Mouse (Mus musculus): Measurements from ENCODE around the gene Rabl3. TPM values are rescaled to one million over a fixed set of nuclear protein-coding genes. Genes with fewer than 3 reads are reported as not detected.

Gene Rabl3
- polyA plus RNA-seq, 2 experiments: 3.8 to 14.0 TPM

- TF ChIP-seq EP300 (IDR thresholded peaks at IDR 0.05; ENCODE audit: low read depth) (no peak), CTCF (IDR thresholded peaks at IDR 0.05; ENCODE audit: low read depth) (no peak)
- peak; percentile 35; the same call in 1 of the 2 replicates for ATAC-seq (ENCODE audit: insufficient read depth)
- Histone ChIP-seq H3K27ac (no peak overlapping the region), H3K4me3 (ENCODE audit: insufficient read depth in 1 of 2, low read depth in 2 of 2, low read length in 2 of 2) (no peak overlapping the region), H3K4me1 (replicated peaks; ENCODE audit: control insufficient read depth in 2 of 2, insufficient read depth in 2 of 2, low read length in 1 of 2) (peaks cover 5 to 9% of the 10 kb centered on the region in 2 experiments; a peak in 3 of 4 replicates), H3K9ac (replicated peaks) (no peak overlapping the region), H3K9me3 (ENCODE audit: control insufficient read depth, low read length) (no peaks in the 10 kb centered on the region), H3K4me2 (ENCODE audit: low read depth) (no peak overlapping the region), H3K36me3 (replicated peaks; ENCODE audit: control insufficient read depth, insufficient read depth, low read depth) (peaks cover under 1% of the 10 kb centered on the region; the same call in 1 of the 2 replicates), H3K27me3 (ENCODE audit: control insufficient read depth, insufficient read depth, low read length) (no peaks in the 10 kb centered on the region)
- WGBS (ENCODE audit: insufficient replicate concordance): 78% methylated on average over 6 of the region's 6 CpGs
- DNase-seq (ENCODE audit: low read depth in 3 of 3, low spot score in 3 of 3): no peak
Measured at GRCm38 (mm10) chr16:37530170-37530569, 9.5 kb upstream of the Rabl3 start.

GRCm38 (mm10) chr16:37532046-37532445, 7.6 kb upstream of the Rabl3 start:
- no peak for ATAC-seq (ENCODE audit: insufficient read depth)

GRCm38 (mm10) chr16:37533369-37534068, 6.2 kb upstream of the Rabl3 start:
- no peak for ATAC-seq (ENCODE audit: insufficient read depth)
- no peak for DNase-seq (ENCODE audit: low read depth in 3 of 3, low spot score in 3 of 3)
- 40% methylated on average over 8 of the region's 8 CpGs for WGBS (ENCODE audit: insufficient replicate concordance)
- Histone ChIP-seq H3K4me1 (replicated peaks; ENCODE audit: control insufficient read depth in 2 of 2, insufficient read depth in 2 of 2, low read length in 1 of 2) (peaks cover 7 to 13% of the 10 kb centered on the region in 2 experiments; a peak in 3 of 4 replicates), H3K27ac (no peak overlapping the region), H3K4me2 (ENCODE audit: low read depth) (no peak overlapping the region), H3K9ac (replicated peaks) (no peak overlapping the region), H3K36me3 (replicated peaks; ENCODE audit: control insufficient read depth, insufficient read depth, low read depth) (peaks cover 4% of the 10 kb centered on the region; the same call in 1 of the 2 replicates), H3K4me3 (ENCODE audit: insufficient read depth in 1 of 2, low read depth in 2 of 2, low read length in 2 of 2) (no peak overlapping the region), H3K27me3 (ENCODE audit: control insufficient read depth, insufficient read depth, low read length) (no peaks in the 10 kb centered on the region), H3K9me3 (ENCODE audit: control insufficient read depth, low read length) (no peaks in the 10 kb centered on the region)
- TF ChIP-seq CTCF (IDR thresholded peaks at IDR 0.05; ENCODE audit: low read depth) (no peak), EP300 (IDR thresholded peaks at IDR 0.05; ENCODE audit: low read depth) (no peak)

More at GRCm38 (mm10) chr16:37532046-37532445, 7.6 kb upstream of the Rabl3 start:
- Histone ChIP-seq H3K36me3 (replicated peaks; ENCODE audit: control insufficient read depth, insufficient read depth, low read depth) (peaks cover 4% of the 10 kb centered on the region; the same call in 1 of the 2 replicates), H3K4me1 (replicated peaks; ENCODE audit: control insufficient read depth in 2 of 2, insufficient read depth in 2 of 2, low read length in 1 of 2) (peaks cover 5 to 10% of the 10 kb centered on the region in 2 experiments; a peak in 3 of 4 replicates), H3K9ac (replicated peaks) (no peak overlapping the region), H3K27me3 (ENCODE audit: control insufficient read depth, insufficient read depth, low read length) (no peaks in the 10 kb centered on the region), H3K4me2 (ENCODE audit: low read depth) (no peak overlapping the region), H3K4me3 (ENCODE audit: insufficient read depth in 1 of 2, low read depth in 2 of 2, low read length in 2 of 2) (no peak overlapping the region), H3K9me3 (ENCODE audit: control insufficient read depth, low read length) (no peaks in the 10 kb centered on the region), H3K27ac (no peak overlapping the region)
- 78% methylated on average over 1 of the region's 1 CpGs for WGBS (ENCODE audit: insufficient replicate concordance)
- DNase-seq (ENCODE audit: low read depth in 3 of 3, low spot score in 3 of 3): no peak
- TF ChIP-seq EP300 (IDR thresholded peaks at IDR 0.05; ENCODE audit: low read depth): no peak
- no peak for TF ChIP-seq CTCF (IDR thresholded peaks at IDR 0.05; ENCODE audit: low read depth)

GRCm38 (mm10) chr16:37539240-37539610, 460 bp upstream of the Rabl3 start:
- TF ChIP-seq EP300 (IDR thresholded peaks at IDR 0.05; ENCODE audit: low read depth): no peak
- no peak for TF ChIP-seq CTCF (IDR thresholded peaks at IDR 0.05; ENCODE audit: low read depth)
- DNase-seq (ENCODE audit: low read depth in 3 of 3, low spot score in 3 of 3) (no peak), ATAC-seq (ENCODE audit: insufficient read depth) (peak; percentile 49)
- Histone ChIP-seq H3K4me3 (ENCODE audit: insufficient read depth in 1 of 2, low read depth in 2 of 2, low read length in 2 of 2) (peak overlapping the region; percentile 85 to 97), H3K9me3 (ENCODE audit: control insufficient read depth, low read length) (no peaks in the 10 kb centered on the region), H3K27ac (peak overlapping the region; percentile 69), H3K27me3 (ENCODE audit: control insufficient read depth, insufficient read depth, low read length) (no peaks in the 10 kb centered on the region), H3K4me2 (ENCODE audit: low read depth) (peak overlapping the region; percentile 98), H3K4me1 (replicated peaks; ENCODE audit: control insufficient read depth in 2 of 2, insufficient read depth in 2 of 2, low read length in 1 of 2) (peaks cover 8 to 19% of the 10 kb centered on the region in 2 experiments), H3K9ac (replicated peaks) (peak overlapping the region; percentile 93), H3K36me3 (replicated peaks; ENCODE audit: control insufficient read depth, insufficient read depth, low read depth) (peaks cover 4% of the 10 kb centered on the region; the same call in 1 of the 2 replicates)
- under 1% methylated on average over 22 of the region's 22 CpGs for WGBS (ENCODE audit: insufficient replicate concordance)

GRCm38 (mm10) chr16:37540776-37541175, 1.1 kb downstream of the Rabl3 start:
- no peaks in the 10 kb centered on the region for H3K27me3 ChIP-seq (ENCODE audit: control insufficient read depth, insufficient read depth, low read length)
- H3K9me3 ChIP-seq (ENCODE audit: control insufficient read depth, low read length): no peaks in the 10 kb centered on the region
- peak overlapping the region; percentile 98 for H3K4me2 ChIP-seq (ENCODE audit: low read depth)
- H3K9ac ChIP-seq (replicated peaks): no peak overlapping the region; the same call in 1 of the 2 replicates
- no peaks in the 10 kb centered on the region; the same call in 1 of the 2 replicates for H3K36me3 ChIP-seq (replicated peaks; ENCODE audit: control insufficient read depth, insufficient read depth, low read depth)
- no peak for TF ChIP-seq EP300 (IDR thresholded peaks at IDR 0.05; ENCODE audit: low read depth)
- TF ChIP-seq CTCF (IDR thresholded peaks at IDR 0.05; ENCODE audit: low read depth): no peak
- WGBS (ENCODE audit: insufficient replicate concordance): 74% methylated on average over 6 of the region's 6 CpGs
- DNase-seq (ENCODE audit: low read depth in 3 of 3, low spot score in 3 of 3): no peak
- no peak for ATAC-seq (ENCODE audit: insufficient read depth)
- no peak overlapping the region for H3K27ac ChIP-seq
- H3K4me3 ChIP-seq (ENCODE audit: insufficient read depth in 1 of 2, low read depth in 2 of 2, low read length in 2 of 2): peak overlapping the region; percentile 85 to 97
- H3K4me1 ChIP-seq (replicated peaks; ENCODE audit: control insufficient read depth in 2 of 2, insufficient read depth in 2 of 2, low read length in 1 of 2): peaks cover 5 to 14% of the 10 kb centered on the region in 2 experiments

Data from liver, embryonic 14.5 days (tissue).